Mouse (Mus musculus): ENCODE results near the gene Dpp8. TPM values are rescaled to one million over a fixed set of nuclear protein-coding genes. Genes with fewer than 3 reads are reported as not detected.

The Dpp8 gene
- total RNA-seq, 1 experiment = 17.9 TPM

DNA sequence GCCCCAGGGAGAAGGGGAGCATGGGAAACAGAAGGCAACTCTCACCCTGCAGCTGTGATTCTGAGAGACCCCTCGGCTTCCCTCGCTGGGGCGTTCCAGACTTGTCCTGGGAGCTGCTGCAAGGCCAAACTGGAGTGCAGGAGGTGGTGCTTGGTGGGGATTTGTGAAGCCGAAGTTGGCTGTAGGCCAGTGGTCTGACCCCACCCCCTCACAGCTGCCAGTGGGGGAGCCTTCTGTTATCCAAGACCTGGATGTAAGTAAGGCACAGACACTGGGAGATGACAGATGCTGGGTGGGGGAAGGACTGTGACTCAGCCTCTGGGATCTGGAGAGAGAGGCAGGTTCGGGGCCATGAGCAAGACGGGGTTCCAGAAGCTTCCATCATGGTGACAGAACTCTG is 62.0 kb downstream of the Dpp8 start:
- Histone ChIP-seq H3K9ac (ENCODE audit: insufficient read depth, low read depth, low read length, poor library complexity, severe bottlenecking) (no peak overlapping the region; the same call in 1 of the 2 replicates), H3K4me1 (ENCODE audit: control insufficient read depth in 2 of 2, insufficient read depth in 2 of 2, low read length in 2 of 2, poor library complexity in 1 of 2) (peaks cover 2 to 9% of the 10 kb centered on the region in 2 experiments; a peak in 1 of 4 replicates), H3K27ac (ENCODE audit: insufficient read depth, low read depth, low read length, poor library complexity, severe bottlenecking) (no peak overlapping the region), H3K9me3 (ENCODE audit: control insufficient read depth, insufficient read depth, low read depth, low read length) (no peaks in the 10 kb centered on the region), H3K4me3 (ENCODE audit: insufficient read depth in 1 of 2, low read depth in 1 of 2, low read length in 2 of 2, poor library complexity in 1 of 2, severe bottlenecking in 1 of 2) (no peak overlapping the region), H3K36me3 (ENCODE audit: control insufficient read depth, insufficient read depth, low read length, poor library complexity, severe bottlenecking) (no peaks in the 10 kb centered on the region)
- TF ChIP-seq CHD2 (IDR thresholded peaks at IDR 0.05; ENCODE audit: low read depth, low read length) (no peak), MAFK (IDR thresholded peaks at IDR 0.05; ENCODE audit: insufficient read depth, low read depth, low read length) (no peak), ZC3H11A (IDR thresholded peaks at IDR 0.05; ENCODE audit: borderline replicate concordance, low read depth, low read length) (no peak), ZNF384 (IDR thresholded peaks at IDR 0.05; ENCODE audit: low read depth, low read length) (no peak), HCFC1 (IDR thresholded peaks at IDR 0.05; ENCODE audit: borderline replicate concordance, insufficient read depth, low read length) (no peak)
- no peak for DNase-seq (ENCODE audit: low read depth, low spot score)
- in situ Hi-C loops (cut with MboI; ENCODE audit: low sequenced_read_pairs in 2 of 2, unreplicated experiment in 2 of 2) = no loop called here

DNA sequence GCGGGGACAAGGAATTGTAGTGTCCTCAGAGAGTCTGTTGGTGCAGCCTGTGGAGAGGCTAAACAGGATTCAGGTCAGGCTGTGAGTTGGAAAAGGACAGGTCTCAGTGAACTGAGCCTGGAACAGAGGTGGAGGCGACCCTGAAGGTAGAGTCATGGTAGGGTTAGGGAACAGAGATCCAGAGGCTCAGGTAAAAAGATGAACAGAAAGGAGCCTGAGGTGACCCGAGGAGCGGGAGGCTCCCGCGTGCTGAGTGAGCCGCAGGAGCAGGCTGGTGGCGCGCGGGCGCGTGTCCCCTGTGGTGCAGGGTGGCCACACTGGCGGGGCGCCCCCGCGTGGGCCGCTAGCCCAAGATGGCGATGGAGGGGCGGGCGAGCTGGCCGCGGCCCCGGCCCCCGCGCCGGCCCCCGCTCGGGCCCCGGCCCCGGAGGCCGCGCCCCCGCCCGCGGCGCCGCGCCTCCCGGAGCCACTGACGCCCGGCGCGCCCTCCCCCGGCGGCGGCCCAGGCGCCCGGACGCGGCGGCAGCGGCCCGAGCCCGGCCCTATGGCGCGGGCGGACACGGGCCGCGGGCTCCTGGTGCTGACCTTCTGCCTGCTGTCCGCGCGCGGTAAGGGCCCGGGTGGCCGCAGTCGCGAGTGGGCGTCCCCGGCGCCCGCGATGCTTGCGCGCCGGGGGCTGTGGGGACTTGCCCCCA is 68.9 kb downstream of the Dpp8 start, which contains the start of gene Igdcc4:
Igdcc4 (plus strand) TSS at position 496 of the 695 bp plus-strand sequence.
- Histone ChIP-seq H3K9me3 (ENCODE audit: control insufficient read depth, insufficient read depth, low read depth, low read length) (no peaks in the 10 kb centered on the region), H3K4me3 (ENCODE audit: insufficient read depth in 1 of 2, low read depth in 1 of 2, low read length in 2 of 2, poor library complexity in 1 of 2, severe bottlenecking in 1 of 2) (peak within 1 kb of the TSS; percentile 63 to 65), H3K36me3 (ENCODE audit: control insufficient read depth, insufficient read depth, low read length, poor library complexity, severe bottlenecking) (no peaks in the 10 kb centered on the region), H3K9ac (ENCODE audit: insufficient read depth, low read depth, low read length, poor library complexity, severe bottlenecking) (peak within 1 kb of the TSS; percentile 69), H3K4me1 (ENCODE audit: control insufficient read depth in 2 of 2, insufficient read depth in 2 of 2, low read length in 2 of 2, poor library complexity in 1 of 2) (peaks cover 9 to 17% of the 10 kb centered on the region in 2 experiments; a peak in 3 of 4 replicates), H3K27ac (ENCODE audit: insufficient read depth, low read depth, low read length, poor library complexity, severe bottlenecking) (peak within 1 kb of the TSS; percentile 50; the same call in 1 of the 2 replicates)
- in situ Hi-C loops (cut with MboI; ENCODE audit: low sequenced_read_pairs in 2 of 2, unreplicated experiment in 2 of 2) = no loop called here
- no peak for TF ChIP-seq ZC3H11A (IDR thresholded peaks at IDR 0.05; ENCODE audit: borderline replicate concordance, low read depth, low read length)
- no peak for TF ChIP-seq HCFC1 (IDR thresholded peaks at IDR 0.05; ENCODE audit: borderline replicate concordance, insufficient read depth, low read length)
- no peak for TF ChIP-seq MAFK (IDR thresholded peaks at IDR 0.05; ENCODE audit: insufficient read depth, low read depth, low read length)
- no peak for TF ChIP-seq CHD2 (IDR thresholded peaks at IDR 0.05; ENCODE audit: low read depth, low read length)
- TF ChIP-seq ZNF384 (IDR thresholded peaks at IDR 0.05; ENCODE audit: low read depth, low read length) = no peak
- DNase-seq (ENCODE audit: low read depth, low spot score) = no peak

DNA sequence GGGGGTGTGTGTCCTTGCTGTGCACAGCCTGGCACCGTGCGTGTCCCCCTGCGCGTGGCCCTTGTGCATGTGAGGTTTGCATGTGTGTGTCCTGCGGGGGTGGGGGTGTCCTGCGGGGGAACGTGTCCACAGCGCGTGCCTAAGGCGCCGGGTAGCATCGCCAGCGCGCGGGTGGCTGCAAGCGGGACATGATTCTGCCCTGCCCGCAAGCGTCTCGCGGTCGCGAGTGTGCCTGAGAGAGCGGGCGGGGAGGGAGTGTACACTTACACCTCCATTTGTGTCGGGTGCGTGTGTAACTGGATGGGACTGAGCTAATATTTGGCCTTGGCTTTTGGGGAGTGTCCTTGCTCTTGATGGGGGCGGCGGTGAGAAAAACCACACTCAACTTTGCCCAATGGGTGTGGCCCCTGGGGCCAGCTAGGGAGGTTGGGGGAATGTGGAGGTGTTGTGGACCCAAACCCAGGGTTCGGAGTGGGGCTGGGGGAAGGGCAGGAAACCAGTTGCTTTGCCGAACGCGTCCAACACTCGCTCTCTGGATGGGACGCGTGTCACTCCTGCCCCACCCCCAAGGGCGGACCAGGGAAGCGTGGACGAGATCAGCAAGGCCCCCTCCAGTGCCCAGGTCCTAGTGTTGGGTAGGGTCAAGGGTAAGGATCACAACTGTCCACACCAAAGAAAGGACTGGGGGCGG is 69.6 kb downstream of the Dpp8 start:
- Histone ChIP-seq H3K36me3 (ENCODE audit: control insufficient read depth, insufficient read depth, low read length, poor library complexity, severe bottlenecking) (no peaks in the 10 kb centered on the region; the same call in 1 of the 2 replicates), H3K9ac (ENCODE audit: insufficient read depth, low read depth, low read length, poor library complexity, severe bottlenecking) (peak overlapping the region; percentile 42), H3K27ac (ENCODE audit: insufficient read depth, low read depth, low read length, poor library complexity, severe bottlenecking) (peak overlapping the region; percentile 50; the same call in 1 of the 2 replicates), H3K9me3 (ENCODE audit: control insufficient read depth, insufficient read depth, low read depth, low read length) (no peaks in the 10 kb centered on the region), H3K4me1 (ENCODE audit: control insufficient read depth in 2 of 2, insufficient read depth in 2 of 2, low read length in 2 of 2, poor library complexity in 1 of 2) (peaks cover 12 to 23% of the 10 kb centered on the region in 2 experiments), H3K4me3 (ENCODE audit: insufficient read depth in 1 of 2, low read depth in 1 of 2, low read length in 2 of 2, poor library complexity in 1 of 2, severe bottlenecking in 1 of 2) (peak overlapping the region; percentile 60 to 65)
- in situ Hi-C loops (cut with MboI; ENCODE audit: low sequenced_read_pairs in 2 of 2, unreplicated experiment in 2 of 2) = no loop called here
- no peak for TF ChIP-seq MAFK (IDR thresholded peaks at IDR 0.05; ENCODE audit: insufficient read depth, low read depth, low read length)
- TF ChIP-seq ZNF384 (IDR thresholded peaks at IDR 0.05; ENCODE audit: low read depth, low read length) = no peak
- no peak for TF ChIP-seq CHD2 (IDR thresholded peaks at IDR 0.05; ENCODE audit: low read depth, low read length)
- no peak for TF ChIP-seq HCFC1 (IDR thresholded peaks at IDR 0.05; ENCODE audit: borderline replicate concordance, insufficient read depth, low read length)
- TF ChIP-seq ZC3H11A (IDR thresholded peaks at IDR 0.05; ENCODE audit: borderline replicate concordance, low read depth, low read length) = no peak
- no peak for DNase-seq (ENCODE audit: low read depth, low spot score)

DNA sequence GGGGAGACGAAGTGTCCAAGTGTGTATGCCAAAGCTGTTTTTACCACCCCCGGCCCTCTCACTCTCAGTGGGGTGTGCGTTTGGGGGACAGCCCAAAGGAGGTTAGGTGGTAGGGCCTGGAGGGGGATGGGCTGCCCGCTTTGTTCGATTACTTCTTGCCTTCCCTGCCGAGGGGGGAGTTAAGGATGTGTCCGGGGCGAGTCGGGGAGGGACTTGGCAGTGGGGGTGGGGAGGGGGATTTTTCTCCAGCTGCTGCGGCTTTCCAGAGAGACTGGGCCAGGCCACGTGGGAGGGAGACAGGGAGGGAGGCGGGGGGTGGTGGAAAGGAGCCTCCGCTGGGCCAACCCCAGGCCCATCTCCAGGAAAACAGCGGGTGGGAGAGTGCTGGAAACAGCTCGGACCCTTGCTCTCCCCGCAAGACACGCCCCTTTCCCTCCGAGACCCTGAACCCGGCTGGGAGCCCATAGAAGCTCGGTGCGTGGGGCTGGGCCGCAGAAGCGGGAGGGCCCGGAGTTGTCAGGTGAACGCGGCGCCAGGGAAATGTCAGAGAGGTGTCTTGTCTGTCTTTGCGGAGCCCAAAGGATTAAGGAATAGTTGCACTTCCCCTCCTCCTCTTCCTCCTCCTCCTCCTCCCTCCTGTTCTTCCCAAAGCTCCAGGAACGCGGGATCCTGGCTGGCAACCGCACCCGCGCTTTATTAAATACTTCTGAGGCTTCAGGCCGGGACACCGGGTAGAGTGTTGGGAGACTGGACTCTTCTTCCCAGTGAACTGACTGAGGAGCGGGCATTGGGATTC is 70.4 kb downstream of the Dpp8 start:
- H3K4me1 ChIP-seq (ENCODE audit: control insufficient read depth in 2 of 2, insufficient read depth in 2 of 2, low read length in 2 of 2, poor library complexity in 1 of 2) = peaks cover 17 to 25% of the 10 kb centered on the region in 2 experiments
- H3K9me3 ChIP-seq (ENCODE audit: control insufficient read depth, insufficient read depth, low read depth, low read length) = no peaks in the 10 kb centered on the region
- TF ChIP-seq CHD2 (IDR thresholded peaks at IDR 0.05; ENCODE audit: low read depth, low read length) (no peak), ZC3H11A (IDR thresholded peaks at IDR 0.05; ENCODE audit: borderline replicate concordance, low read depth, low read length) (no peak), ZNF384 (IDR thresholded peaks at IDR 0.05; ENCODE audit: low read depth, low read length) (no peak), HCFC1 (IDR thresholded peaks at IDR 0.05; ENCODE audit: borderline replicate concordance, insufficient read depth, low read length) (no peak), MAFK (IDR thresholded peaks at IDR 0.05; ENCODE audit: insufficient read depth, low read depth, low read length) (no peak)
- no peak for DNase-seq (ENCODE audit: low read depth, low spot score)
- peak overlapping the region; percentile 51; the same call in 1 of the 2 replicates for H3K9ac ChIP-seq (ENCODE audit: insufficient read depth, low read depth, low read length, poor library complexity, severe bottlenecking)
- in situ Hi-C loops (cut with MboI; ENCODE audit: low sequenced_read_pairs in 2 of 2, unreplicated experiment in 2 of 2) = no loop called here
- peak overlapping the region; percentile 60 to 65 for H3K4me3 ChIP-seq (ENCODE audit: insufficient read depth in 1 of 2, low read depth in 1 of 2, low read length in 2 of 2, poor library complexity in 1 of 2, severe bottlenecking in 1 of 2)
- peaks cover 1% of the 10 kb centered on the region; the same call in 1 of the 2 replicates for H3K36me3 ChIP-seq (ENCODE audit: control insufficient read depth, insufficient read depth, low read length, poor library complexity, severe bottlenecking)
- H3K27ac ChIP-seq (ENCODE audit: insufficient read depth, low read depth, low read length, poor library complexity, severe bottlenecking) = peak overlapping the region; percentile 50; the same call in 1 of the 2 replicates
